Mouse (Mus musculus): ENCODE measurements around the gene Prex1. TPM values are rescaled to one million over a fixed set of nuclear protein-coding genes. Genes with fewer than 3 reads are reported as not detected.

Gene Prex1
- polyA plus RNA-seq, 1 experiment: 38.8 TPM

GRCm38 (mm10) chr2:166658380-166658779 is 55.3 kb downstream of the Prex1 start:
- no peak for TF ChIP-seq CTCF (IDR thresholded peaks at IDR 0.05; ENCODE audit: control insufficient read depth, insufficient read depth, low read length)
- no peak for TF ChIP-seq POLR2A (IDR thresholded peaks at IDR 0.05; ENCODE audit: borderline replicate concordance, control insufficient read depth, low read depth, low read length)
- WGBS: 76% methylated on average over 3 of the region's 3 CpGs
- H3K27ac ChIP-seq (ENCODE audit: control insufficient read depth, insufficient read depth, low read depth, low read length, poor library complexity): no peak overlapping the region

GRCm38 (mm10) chr2:166657451-166658011 is 56.1 kb downstream of the Prex1 start:
- WGBS: 74% methylated on average over 10 of the region's 10 CpGs
- Histone ChIP-seq H3K4me3 (replicated peaks; ENCODE audit: control insufficient read depth, low read depth, low read length) (no peak overlapping the region), H3K4me1 (ENCODE audit: control insufficient read depth, insufficient read depth, low read length) (peaks cover 28% of the 10 kb centered on the region), H3K27ac (ENCODE audit: control insufficient read depth, insufficient read depth, low read depth, low read length, poor library complexity) (peak overlapping the region; percentile 65)
- no peak for TF ChIP-seq POLR2A (IDR thresholded peaks at IDR 0.05; ENCODE audit: borderline replicate concordance, control insufficient read depth, low read depth, low read length)
- no peak for TF ChIP-seq CTCF (IDR thresholded peaks at IDR 0.05; ENCODE audit: control insufficient read depth, insufficient read depth, low read length)

More at GRCm38 (mm10) chr2:166658380-166658779, 55.3 kb downstream of the Prex1 start:
- H3K4me3 ChIP-seq (replicated peaks; ENCODE audit: control insufficient read depth, low read depth, low read length): no peak overlapping the region
- peaks cover 26% of the 10 kb centered on the region for H3K4me1 ChIP-seq (ENCODE audit: control insufficient read depth, insufficient read depth, low read length)

GRCm38 (mm10) chr2:166656630-166657029 is 57.0 kb downstream of the Prex1 start:
- no peak for TF ChIP-seq CTCF (IDR thresholded peaks at IDR 0.05; ENCODE audit: control insufficient read depth, insufficient read depth, low read length)
- TF ChIP-seq POLR2A (IDR thresholded peaks at IDR 0.05; ENCODE audit: borderline replicate concordance, control insufficient read depth, low read depth, low read length): no peak
- Histone ChIP-seq H3K27ac (ENCODE audit: control insufficient read depth, insufficient read depth, low read depth, low read length, poor library complexity) (peak overlapping the region; percentile 65), H3K4me1 (ENCODE audit: control insufficient read depth, insufficient read depth, low read length) (peaks cover 30% of the 10 kb centered on the region), H3K4me3 (replicated peaks; ENCODE audit: control insufficient read depth, low read depth, low read length) (no peak overlapping the region)
- WGBS: 18% methylated on average over 4 of the region's 4 CpGs

- peak overlapping the region; percentile 26 for H3K4me3 ChIP-seq (replicated peaks; ENCODE audit: control insufficient read depth, low read depth, low read length)
- H3K27ac ChIP-seq (ENCODE audit: control insufficient read depth, insufficient read depth, low read depth, low read length, poor library complexity): peak overlapping the region; percentile 90
- 13% methylated on average over 11 of the region's 11 CpGs for WGBS
- TF ChIP-seq CTCF (IDR thresholded peaks at IDR 0.05; ENCODE audit: control insufficient read depth, insufficient read depth, low read length) (no peak), POLR2A (IDR thresholded peaks at IDR 0.05; ENCODE audit: borderline replicate concordance, control insufficient read depth, low read depth, low read length) (no peak)
- H3K4me1 ChIP-seq (ENCODE audit: control insufficient read depth, insufficient read depth, low read length): peaks cover 36% of the 10 kb centered on the region
Measured at GRCm38 (mm10) chr2:166655727-166656520, 57.7 kb downstream of the Prex1 start.

GRCm38 (mm10) chr2:166655308-166655707 is 58.3 kb downstream of the Prex1 start:
- 81% methylated on average over 4 of the region's 4 CpGs for WGBS

GRCm38 (mm10) chr2:166654875-166655274 is 58.8 kb downstream of the Prex1 start:
- Histone ChIP-seq H3K4me3 (replicated peaks; ENCODE audit: control insufficient read depth, low read depth, low read length) (no peak overlapping the region), H3K4me1 (ENCODE audit: control insufficient read depth, insufficient read depth, low read length) (peaks cover 40% of the 10 kb centered on the region), H3K27ac (ENCODE audit: control insufficient read depth, insufficient read depth, low read depth, low read length, poor library complexity) (no peak overlapping the region; the same call in 1 of the 2 replicates)
- WGBS: 67% methylated on average over 4 of the region's 4 CpGs
- TF ChIP-seq CTCF (IDR thresholded peaks at IDR 0.05; ENCODE audit: control insufficient read depth, insufficient read depth, low read length) (no peak), POLR2A (IDR thresholded peaks at IDR 0.05; ENCODE audit: borderline replicate concordance, control insufficient read depth, low read depth, low read length) (no peak)

More at GRCm38 (mm10) chr2:166655308-166655707, 58.3 kb downstream of the Prex1 start:
- peak overlapping the region; percentile 90; the same call in 1 of the 2 replicates for H3K27ac ChIP-seq (ENCODE audit: control insufficient read depth, insufficient read depth, low read depth, low read length, poor library complexity)
- TF ChIP-seq CTCF (IDR thresholded peaks at IDR 0.05; ENCODE audit: control insufficient read depth, insufficient read depth, low read length) (no peak), POLR2A (IDR thresholded peaks at IDR 0.05; ENCODE audit: borderline replicate concordance, control insufficient read depth, low read depth, low read length) (no peak)
- peaks cover 38% of the 10 kb centered on the region for H3K4me1 ChIP-seq (ENCODE audit: control insufficient read depth, insufficient read depth, low read length)
- H3K4me3 ChIP-seq (replicated peaks; ENCODE audit: control insufficient read depth, low read depth, low read length): no peak overlapping the region

- Histone ChIP-seq H3K4me3 (replicated peaks; ENCODE audit: control insufficient read depth, low read depth, low read length) (no peak overlapping the region), H3K4me1 (ENCODE audit: control insufficient read depth, insufficient read depth, low read length) (peaks cover 37% of the 10 kb centered on the region), H3K27ac (ENCODE audit: control insufficient read depth, insufficient read depth, low read depth, low read length, poor library complexity) (no peak overlapping the region; the same call in 1 of the 2 replicates)
- TF ChIP-seq POLR2A (IDR thresholded peaks at IDR 0.05; ENCODE audit: borderline replicate concordance, control insufficient read depth, low read depth, low read length) (no peak), CTCF (IDR thresholded peaks at IDR 0.05; ENCODE audit: control insufficient read depth, insufficient read depth, low read length) (no peak)
- 58% methylated on average over 5 of the region's 5 CpGs for WGBS
Measured at GRCm38 (mm10) chr2:166653564-166653963, 60.1 kb downstream of the Prex1 start.

GRCm38 (mm10) chr2:166652672-166653071 is 61.0 kb downstream of the Prex1 start:
- H3K4me1 ChIP-seq (ENCODE audit: control insufficient read depth, insufficient read depth, low read length): peaks cover 32% of the 10 kb centered on the region

More at GRCm38 (mm10) chr2:166652672-166653071, 61.0 kb downstream of the Prex1 start:
- 80% methylated on average over 4 of the region's 4 CpGs for WGBS
- no peak overlapping the region for H3K4me3 ChIP-seq (replicated peaks; ENCODE audit: control insufficient read depth, low read depth, low read length)
- H3K27ac ChIP-seq (ENCODE audit: control insufficient read depth, insufficient read depth, low read depth, low read length, poor library complexity): no peak overlapping the region; the same call in 1 of the 2 replicates
- TF ChIP-seq POLR2A (IDR thresholded peaks at IDR 0.05; ENCODE audit: borderline replicate concordance, control insufficient read depth, low read depth, low read length) (no peak), CTCF (IDR thresholded peaks at IDR 0.05; ENCODE audit: control insufficient read depth, insufficient read depth, low read length) (no peak)

Measured in bone marrow, adult 2 months (tissue).